Mouse (Mus musculus) brain, embryonic 18.5 days (tissue): ENCODE results near the gene Birc2.

Source experiments
- DNase-seq: peaks from one replicate; pipeline ENCODE4 v3.0.0-alpha.2; 2012; ENCODE audit warnings: low read depth, low spot score

The Birc2 gene

DNA sequence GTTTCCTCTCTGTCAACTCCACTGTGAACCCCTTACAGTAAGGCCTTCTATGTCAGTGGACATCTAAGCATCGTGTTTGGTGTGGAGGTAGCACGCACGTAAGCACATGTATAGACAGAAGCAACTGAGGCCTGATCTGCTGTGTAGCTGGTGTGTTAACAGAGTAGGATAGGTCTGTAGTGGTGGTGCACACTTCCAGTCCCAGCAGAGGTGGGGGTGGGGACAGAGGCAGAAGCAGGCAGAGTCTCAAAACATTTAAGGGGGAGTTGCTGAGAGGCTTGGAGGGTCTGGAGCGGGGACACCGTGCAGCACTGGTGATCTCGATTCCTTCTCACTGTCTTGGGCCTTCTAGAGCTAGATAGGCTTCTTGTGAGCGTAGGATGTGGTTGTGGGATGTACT is 50.8 kb downstream of the Birc2 start:
- DNase-seq, result no peak

DNA sequence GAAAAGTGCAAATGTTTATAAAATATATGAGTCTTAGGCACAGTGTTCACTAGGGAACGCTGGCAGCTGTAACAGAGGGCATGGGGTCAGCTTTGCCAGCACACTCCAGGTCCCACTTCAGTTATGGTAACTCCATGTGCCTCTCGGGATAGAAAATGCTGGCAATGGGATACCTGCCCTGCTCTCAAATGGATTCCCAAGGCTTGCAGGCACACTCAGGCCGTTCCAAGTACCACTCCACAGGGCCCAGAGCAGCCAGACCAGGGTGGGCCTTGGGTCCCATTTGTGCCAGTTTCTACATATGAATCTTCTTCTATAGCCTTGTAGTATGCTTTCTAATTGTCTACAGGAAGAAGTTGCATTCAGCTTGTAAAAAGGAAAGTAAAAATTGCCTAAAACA is 51.5 kb downstream of the Birc2 start:
- no peak for DNase-seq

DNA sequence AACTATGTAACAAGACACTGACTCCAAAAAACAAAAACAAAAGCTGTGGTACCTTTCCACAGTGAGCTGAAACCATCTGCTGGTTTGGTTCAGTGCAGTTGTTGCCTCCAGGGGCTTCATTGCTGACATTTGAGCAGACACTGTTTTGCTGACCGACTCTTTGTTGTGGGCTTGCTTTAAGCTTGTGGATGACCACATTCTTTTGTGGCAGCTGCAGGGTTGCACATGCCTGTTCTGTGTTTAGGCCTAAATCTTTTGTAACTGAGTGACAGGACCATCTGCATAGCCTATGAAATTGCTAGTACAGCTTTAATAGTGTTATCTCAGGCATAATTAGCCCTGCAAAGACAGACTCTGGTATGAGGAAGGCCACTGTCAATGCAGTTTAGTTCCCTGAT is 52.2 kb downstream of the Birc2 start:
- no peak for DNase-seq

DNA sequence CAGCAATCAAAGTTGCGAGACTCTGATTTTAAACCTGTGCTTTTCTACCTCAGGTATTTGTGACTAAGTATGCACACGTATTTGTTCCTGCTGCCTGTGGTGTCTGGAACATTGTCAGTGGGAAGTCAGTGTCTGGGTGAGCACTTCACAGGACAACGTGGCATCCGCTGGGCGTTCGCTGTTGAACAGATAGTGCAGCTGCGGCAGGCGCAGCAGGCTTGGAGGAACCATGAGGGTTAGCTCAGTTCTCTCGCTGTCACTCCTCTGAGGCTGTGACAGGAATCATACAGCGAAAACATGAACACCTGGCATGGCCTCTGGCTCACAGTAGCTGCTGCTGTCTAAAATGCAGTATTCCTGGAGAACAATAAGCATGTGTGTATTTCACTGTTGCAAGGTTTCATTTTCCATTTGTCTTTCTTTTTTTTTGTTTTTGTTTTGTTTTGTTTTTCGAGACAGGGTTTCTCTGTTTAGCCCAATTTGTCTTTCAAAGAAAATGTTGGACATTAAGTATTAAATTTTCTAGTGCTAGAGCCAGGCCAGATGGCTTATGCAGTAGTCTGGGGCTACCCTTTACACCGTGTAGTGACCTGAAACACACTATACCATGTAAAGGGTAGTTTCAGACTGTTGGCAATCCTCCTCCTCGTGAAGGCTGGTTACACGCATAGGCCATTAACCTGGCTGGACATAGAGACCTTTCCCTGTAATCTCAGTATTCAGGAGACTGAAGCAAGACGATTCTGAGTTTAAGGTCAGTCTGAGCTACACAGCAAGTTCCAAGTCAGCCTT is 52.8 kb downstream of the Birc2 start:
- DNase-seq, result no peak

DNA sequence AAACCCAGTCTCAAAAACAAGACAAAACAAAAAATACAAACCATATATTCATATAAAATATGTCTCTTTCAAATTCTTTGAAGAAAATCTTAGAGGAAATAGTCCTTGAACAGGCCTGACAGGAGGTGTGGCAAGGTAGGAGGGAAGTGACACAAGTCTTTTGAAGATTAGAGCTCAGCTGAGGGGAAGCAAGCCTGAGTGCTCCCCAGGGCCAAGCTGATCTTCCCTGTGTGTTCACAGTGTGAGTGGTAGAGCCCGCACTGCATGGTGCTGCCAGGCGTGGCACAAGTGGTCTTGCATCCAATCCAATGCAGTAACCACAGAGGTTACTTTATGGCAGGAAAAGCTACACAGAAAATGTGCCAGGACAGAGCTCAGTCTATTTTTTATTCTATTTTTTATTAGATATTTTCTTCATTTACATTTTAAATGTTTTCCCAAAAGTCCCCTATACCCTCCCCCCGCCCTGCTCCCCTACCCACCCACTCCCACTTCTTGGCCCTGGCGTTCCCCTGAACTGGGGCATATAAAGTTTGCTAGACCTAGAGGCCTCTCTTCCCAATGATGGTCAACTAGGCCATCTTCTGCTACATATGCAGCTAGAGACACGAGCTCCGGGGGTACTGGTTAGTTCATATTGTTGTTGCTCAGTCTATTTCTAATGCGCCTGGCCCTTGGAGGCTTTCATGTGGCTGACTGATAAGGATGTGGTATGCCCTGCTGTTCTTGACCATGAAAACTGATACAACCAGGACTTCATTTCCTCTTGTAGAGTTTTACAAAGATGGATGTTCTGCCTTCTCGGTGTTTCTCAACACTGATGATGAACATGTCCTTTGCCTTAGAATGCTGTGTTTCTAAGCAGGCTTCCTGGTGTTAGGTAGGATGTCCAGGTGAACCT is 56.4 kb downstream of the Birc2 start:
- DNase-seq, result no peak

DNA sequence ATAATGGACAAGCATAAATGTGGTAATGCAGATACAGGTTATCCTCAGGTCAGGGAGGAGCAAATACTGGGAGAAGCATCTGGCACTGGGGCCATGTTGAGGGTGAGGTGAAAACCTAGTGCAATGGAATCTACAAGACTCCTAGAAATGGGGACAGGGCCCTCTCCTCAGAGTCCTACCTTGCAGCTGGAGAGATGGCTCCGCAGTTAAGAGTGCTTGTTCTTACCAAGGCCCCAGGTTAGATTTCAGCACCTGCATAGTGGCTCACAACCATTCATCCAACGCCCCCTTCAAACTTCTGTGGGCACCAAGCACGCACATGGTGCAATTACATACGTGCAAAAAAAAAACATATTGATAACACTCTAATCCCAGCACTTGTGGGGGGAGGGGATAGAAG is 57.1 kb downstream of the Birc2 start:
- DNase-seq, result no peak

DNA sequence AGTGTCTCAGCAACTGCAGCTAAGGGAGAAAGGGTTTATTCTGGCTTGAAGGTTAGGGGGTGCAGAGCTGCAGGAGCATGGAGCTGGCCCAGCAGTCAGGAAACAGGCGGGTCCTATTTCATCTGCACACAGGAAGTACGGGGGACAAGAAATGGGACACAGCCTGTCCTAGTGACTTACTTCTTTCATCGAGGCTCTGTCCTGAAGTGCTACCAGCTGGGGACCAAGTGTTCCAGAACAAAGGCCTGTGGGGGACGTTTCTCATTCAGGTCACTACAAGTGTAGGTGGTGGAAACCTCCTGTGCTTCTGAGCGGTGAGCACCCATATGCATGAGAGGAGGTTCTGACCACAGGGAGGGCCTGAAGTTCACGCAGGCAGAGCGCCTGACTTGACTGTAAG is 58.1 kb downstream of the Birc2 start:
- no peak for DNase-seq

DNA sequence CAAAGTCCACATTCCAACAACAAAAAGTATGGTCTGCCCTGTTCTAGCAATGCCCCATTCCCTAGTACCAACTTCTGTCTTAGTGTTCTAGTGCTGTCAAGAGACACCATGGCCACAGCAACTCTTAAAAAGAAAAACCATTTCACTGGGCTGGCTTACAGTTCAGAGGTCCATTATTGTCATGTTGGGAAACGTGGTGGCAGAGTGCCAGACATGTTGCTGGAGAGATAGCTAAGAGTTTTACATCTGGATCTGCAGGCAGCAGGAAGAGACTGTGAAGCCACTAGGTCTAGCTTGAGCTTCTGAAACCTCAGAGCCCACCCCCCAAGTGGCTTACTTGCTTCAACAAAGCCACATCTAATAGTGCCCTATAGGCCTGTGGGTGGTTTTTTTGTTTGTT is 59.2 kb downstream of the Birc2 start:
- DNase-seq, result no peak

DNA sequence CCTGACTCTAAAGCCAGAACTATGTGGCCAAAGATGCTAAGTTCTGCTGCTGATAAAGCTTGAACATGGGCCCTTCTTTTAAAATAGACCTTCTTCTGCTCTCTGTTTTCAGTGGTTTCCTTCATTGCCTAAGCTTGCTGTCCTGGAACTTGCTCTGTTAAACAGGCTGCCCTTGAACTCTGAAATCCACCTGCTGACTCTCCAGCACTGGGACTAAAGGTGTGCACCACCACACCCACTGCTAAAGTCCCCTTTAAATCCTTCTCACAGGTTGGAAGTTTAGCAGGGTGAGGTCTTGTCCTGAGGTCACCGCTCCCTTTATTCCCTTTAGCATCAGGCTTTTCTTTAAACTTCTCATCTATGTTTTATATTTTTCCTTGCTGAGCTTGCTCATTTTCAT is 59.9 kb downstream of the Birc2 start:
- DNase-seq, result no peak

DNA sequence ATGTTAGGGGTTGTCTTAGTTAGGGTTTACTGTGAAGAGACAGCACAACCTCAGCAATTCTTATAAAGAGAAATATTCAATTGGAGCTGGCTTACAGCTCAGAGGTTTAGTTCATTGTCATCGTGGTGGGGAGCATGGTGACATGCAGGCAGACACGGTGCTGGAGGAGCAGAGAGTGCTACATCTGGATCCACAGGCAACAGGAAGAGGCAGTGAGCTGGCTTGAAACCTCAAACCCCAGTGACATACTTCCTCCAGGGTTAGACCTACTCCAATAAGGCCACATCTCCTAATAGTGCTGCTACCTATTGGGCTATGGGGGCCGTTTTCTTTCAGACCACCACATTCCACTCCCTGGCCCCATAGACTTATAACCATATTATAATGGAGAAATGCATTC is 60.9 kb downstream of the Birc2 start:
- DNase-seq, result no peak

DNA sequence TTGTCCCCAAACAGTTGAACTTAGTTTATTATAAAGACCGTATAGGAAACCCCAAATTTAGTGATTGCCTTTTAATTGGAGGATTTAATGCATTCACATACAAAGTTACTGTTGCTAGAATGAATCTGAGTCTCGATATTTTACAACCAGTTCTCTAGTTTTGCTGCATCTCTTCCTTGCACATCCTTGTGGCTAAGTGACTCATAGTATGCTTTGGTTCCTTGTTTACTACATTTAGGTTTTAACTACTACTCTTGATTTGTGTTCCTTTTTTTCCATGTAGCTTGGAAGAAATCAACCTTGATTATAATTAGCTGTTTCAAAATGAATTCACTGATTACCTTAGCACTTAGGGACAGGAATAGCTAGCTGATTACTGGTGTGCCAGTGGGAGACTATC is 61.9 kb downstream of the Birc2 start:
- DNase-seq, result no peak

DNA sequence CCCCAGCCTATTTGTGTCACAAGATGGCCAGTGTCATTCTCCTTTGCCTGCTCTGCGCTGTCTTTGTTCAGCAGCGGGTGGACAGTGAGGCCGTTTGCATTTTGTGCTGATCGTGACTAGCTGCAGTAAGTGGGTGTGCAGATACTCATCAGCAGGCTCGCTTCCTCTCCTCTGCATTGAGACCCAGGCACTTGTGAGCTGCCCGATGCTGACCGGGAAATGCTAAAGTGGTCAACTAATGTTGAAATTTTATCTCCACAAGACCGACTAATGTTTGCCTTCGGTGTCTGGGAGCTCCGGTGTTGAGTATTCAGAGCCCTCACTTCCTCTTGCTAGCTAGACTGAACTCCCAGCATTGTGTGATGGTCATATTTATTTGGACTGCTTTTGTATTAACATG is 62.3 kb downstream of the Birc2 start:
- no peak for DNase-seq

DNA sequence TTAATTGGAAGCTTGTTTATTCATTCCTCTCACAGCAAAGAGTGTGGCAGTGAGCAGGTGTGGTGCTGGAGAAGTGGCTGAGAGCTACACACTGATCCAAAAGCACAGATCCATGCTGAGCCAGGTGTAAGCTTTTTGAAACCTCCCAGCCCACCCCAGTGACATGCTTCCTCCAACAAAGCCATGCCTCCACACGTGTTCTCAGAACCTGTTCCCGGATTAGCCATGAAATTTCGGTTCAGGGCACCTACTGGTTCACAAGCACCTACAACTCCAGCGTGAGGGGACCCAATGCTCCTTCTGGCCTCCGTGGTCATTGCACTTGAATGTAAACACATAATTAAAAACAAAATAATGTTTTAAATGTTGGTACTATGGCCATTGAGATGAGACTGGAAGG is 63.2 kb downstream of the Birc2 start:
- DNase-seq, result no peak

DNA sequence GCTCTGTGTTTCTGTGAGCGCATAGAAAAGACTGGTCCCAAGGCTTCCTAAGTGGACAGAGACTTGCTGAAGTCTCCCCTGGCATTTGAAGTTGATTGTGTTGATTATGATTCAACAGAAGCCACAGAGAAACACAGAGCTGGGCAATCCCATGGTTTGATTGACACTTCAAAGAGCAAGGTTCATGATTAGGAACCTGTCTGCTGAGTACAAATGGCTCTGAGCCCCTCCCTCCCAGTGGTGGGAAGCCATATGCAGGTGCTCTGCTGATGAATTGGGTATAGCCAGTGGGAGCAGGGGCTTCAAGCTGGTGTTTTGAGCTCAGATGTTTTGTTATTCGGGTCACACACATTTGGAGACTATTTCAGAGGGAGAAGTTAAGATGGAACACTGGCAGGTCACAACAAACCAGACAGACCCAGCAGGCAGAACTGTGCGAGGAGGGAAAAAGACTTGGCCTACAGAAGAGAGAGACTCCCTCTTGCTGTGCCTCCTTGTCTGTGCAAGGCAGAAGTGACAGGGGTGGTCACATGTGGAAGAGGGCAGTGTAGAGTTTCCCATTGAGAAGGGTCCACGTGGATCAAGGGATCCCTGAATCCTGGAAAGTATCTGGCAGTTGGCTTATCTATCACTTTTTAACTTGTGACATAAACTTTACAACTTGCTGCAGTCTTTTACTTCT is 64.0 kb downstream of the Birc2 start:
- DNase-seq, result no peak

DNA sequence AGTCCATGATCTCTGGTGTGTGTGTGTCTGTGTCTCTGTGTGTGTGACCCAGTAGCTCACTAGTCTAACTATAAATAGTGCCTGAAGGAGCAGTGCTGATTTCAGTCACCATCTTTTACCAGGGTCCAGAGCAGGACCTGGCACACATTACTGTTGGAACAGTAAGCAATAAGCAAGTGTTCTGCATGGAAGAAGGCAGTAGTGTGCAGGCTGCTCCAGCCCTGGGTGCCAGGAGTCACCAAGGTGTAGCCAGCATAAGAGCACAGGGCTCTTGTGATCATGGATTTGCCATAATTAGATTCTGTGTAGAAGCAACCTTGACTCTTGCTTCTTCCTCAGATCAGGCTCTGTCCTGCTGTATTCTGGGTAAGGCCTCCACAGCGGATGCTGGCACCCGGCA is 64.5 kb downstream of the Birc2 start:
- DNase-seq, result no peak

DNA sequence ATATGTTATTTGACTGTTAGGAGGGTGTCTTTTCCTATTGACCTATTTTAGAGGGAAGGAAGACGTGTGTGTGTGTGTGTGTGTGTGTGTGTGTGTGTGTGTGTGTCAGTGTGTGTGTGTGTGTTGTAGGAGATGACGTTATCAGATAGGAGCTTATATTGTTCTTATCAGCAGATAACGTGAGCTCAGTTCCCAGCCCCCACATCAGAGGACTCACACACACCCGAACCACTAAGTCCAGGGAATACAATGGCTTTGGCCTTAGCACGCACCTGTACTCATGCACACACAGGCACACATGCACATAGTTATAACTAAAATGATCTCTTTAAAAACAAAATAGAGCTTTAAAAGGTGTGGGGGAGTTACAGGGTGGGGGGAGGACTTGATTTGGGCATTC is 67.4 kb downstream of the Birc2 start:
- DNase-seq, result no peak

DNA sequence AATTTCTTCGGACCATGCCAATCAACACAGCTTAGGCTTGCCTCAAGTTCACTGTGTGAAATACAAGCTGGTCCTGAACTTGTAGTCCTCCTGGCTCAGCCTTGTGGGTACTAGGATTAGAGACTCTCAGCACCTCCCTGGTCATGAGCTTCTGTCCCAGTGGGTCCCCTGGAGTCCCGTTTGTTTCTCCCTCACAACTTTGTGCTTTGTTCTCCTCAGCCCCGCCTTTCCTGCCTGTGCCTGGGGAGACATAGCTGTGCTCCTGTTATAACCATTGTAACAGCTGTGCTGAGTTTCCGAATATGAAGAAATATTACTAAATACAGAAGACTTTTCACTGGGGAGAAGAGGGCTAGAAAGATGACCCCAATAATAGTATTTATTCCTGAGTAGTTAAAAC is 67.8 kb downstream of the Birc2 start:
- no peak for DNase-seq
